Comparison of ENCODE assay signal across 9 mouse cellular contexts in genomic region chr13:42987931-42988579, GRCm38 (mm10).
A peak's percentile ranks its signal among the peaks of the same experiment; 100 is the strongest.
DNase-seq lines count a peak whose midpoint lies in the region; ATAC-seq lines count a peak whose summit lies in the region.
"Had no signal": no experiment of that assay in that cellular context is flagged by ENCODE, and none has a peak within 500 bp of the region (broad histone marks: within the 10 kb centered on the region; RNA-seq: fewer than 3 reads in every experiment).

No protein-coding gene starts in this region.

- ATAC-seq in cerebellum, adult (ENCODE audit: insufficient number of reproducible peaks, low FRiP score, low TSS enrichment), result peak; percentile 93

- DNase-seq in adrenal gland, adult 2 months, result peak; percentile 58
- no peak for DNase-seq in adrenal gland, adult 18-20 months (ENCODE audit: low spot score in 2 of 2)
- DNase-seq in left cerebral cortex, postnatal 14 days (ENCODE audit: low spot score in 2 of 2), result peak; percentile 38 to 49
- DNase-seq in left cerebral cortex, adult 9 months (ENCODE audit: low spot score in 2 of 2), result no peak
- peak; percentile 65 for DNase-seq in kidney, postnatal 10 days
- DNase-seq in thymus, postnatal 0 days (ENCODE audit: low spot score), result no peak
- no peak for DNase-seq in embryo, embryonic 10.5 days (ENCODE audit: low spot score)
- DNase-seq: thymus, postnatal 25 days had no signal

- intact Hi-C loops in left cerebral cortex, postnatal 14 days (cut with DNase I), result no loop called here

Comparison
In these comparisons a context has a peak if more than half of its experiments do, and no peak if none do; other contexts are left out.
1. DNase-seq: peak in adrenal gland, adult 2 months (single experiment), left cerebral cortex, postnatal 14 days (2 of 2) and kidney, postnatal 10 days (single experiment); none in adrenal gland, adult 18-20 months (0 of 2), left cerebral cortex, adult 9 months (0 of 2), thymus, postnatal 0 days (single experiment) and embryo, embryonic 10.5 days (single experiment).